Mouse (Mus musculus): ENCODE data around the gene Nav2. TPM values are rescaled to one million over a fixed set of nuclear protein-coding genes. Genes with fewer than 3 reads are reported as not detected.

Nav2 gene
- polyA plus RNA-seq, 1 experiment: 46.2 TPM

DNA sequence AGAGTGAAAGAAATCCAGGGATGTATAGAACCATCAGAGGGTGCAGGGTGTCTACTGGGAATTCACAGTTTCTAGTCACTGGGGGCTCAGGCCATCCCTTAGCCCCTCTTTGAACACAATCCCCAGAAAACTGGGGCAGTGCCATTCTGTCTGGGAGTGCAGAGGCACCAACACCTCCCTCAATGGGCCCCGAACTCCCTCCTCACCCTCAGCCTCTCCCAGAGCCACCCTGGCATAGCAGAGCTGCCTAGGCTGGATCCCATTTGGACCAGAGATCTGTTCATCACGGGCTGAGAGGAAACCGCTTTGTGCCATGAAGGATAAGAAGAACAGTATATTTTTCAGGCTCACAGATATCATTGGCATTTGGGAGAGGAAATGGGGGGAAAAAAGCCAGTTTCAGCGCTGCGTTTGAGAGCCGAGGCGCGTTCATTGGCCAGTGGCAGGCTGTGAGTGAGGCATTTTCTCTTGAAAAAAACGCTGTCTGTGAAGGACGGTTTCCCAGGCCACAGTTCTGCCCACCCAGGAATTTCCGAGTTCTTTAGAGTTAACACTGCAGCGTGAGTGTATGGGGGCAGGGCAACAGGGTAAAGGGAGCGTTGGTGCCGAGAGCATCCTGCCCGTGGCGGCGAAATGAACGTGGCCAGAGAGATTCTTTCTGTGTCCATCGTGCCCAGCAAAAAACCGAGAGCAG lies 211.4 kb downstream of the Nav2 start:
- Histone ChIP-seq H3K4me1 (replicated peaks; ENCODE audit: control insufficient read depth, insufficient read depth, low read length) (no peaks in the 10 kb centered on the region), H3K27me3 (ENCODE audit: control insufficient read depth, insufficient read depth, low read length) (no peaks in the 10 kb centered on the region), H3K36me3 (ENCODE audit: control insufficient read depth, insufficient read depth, low read length) (no peaks in the 10 kb centered on the region), H3K27ac (ENCODE audit: control insufficient read depth, insufficient read depth, low read length) (no peak overlapping the region), H3K4me3 (ENCODE audit: control insufficient read depth, insufficient read depth, low read length) (no peak overlapping the region)
- TF ChIP-seq POLR2A (IDR thresholded peaks at IDR 0.05; ENCODE audit: control insufficient read depth, extremely low read depth, insufficient read depth, low read length, poor library complexity): no peak
- TF ChIP-seq CTCF (IDR thresholded peaks at IDR 0.05; ENCODE audit: borderline replicate concordance, control insufficient read depth, extremely low read depth, insufficient read depth, low read length, poor library complexity): no peak
- DNase-seq: no peak
- WGBS: 38% methylated on average over 20 of the region's 20 CpGs

DNA sequence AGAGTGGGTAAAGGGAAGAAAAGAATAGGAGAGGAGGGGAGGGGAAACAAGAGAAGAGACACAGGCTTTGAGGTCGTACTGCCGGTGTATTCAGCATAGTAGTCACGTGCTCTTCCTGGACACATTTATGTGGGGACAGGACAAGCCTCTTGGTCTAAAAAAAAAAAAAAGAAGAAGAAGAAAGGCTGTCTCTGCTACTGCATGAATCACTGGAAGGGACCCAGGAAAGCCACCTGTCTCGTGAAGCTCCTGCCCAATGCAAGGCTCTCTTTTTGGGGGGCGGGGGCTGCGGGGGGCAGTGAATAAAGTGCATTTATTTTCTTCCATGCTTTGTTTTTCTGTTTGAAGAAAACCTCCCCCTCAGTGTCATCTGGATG lies 212.0 kb downstream of the Nav2 start:
- no peak for DNase-seq
- Histone ChIP-seq H3K27ac (ENCODE audit: control insufficient read depth, insufficient read depth, low read length) (no peak overlapping the region), H3K36me3 (ENCODE audit: control insufficient read depth, insufficient read depth, low read length) (no peaks in the 10 kb centered on the region), H3K4me1 (replicated peaks; ENCODE audit: control insufficient read depth, insufficient read depth, low read length) (no peaks in the 10 kb centered on the region), H3K27me3 (ENCODE audit: control insufficient read depth, insufficient read depth, low read length) (no peaks in the 10 kb centered on the region), H3K4me3 (ENCODE audit: control insufficient read depth, insufficient read depth, low read length) (no peak overlapping the region)
- 22% methylated on average over 6 of the region's 6 CpGs for WGBS
- no peak for TF ChIP-seq POLR2A (IDR thresholded peaks at IDR 0.05; ENCODE audit: control insufficient read depth, extremely low read depth, insufficient read depth, low read length, poor library complexity)

DNA sequence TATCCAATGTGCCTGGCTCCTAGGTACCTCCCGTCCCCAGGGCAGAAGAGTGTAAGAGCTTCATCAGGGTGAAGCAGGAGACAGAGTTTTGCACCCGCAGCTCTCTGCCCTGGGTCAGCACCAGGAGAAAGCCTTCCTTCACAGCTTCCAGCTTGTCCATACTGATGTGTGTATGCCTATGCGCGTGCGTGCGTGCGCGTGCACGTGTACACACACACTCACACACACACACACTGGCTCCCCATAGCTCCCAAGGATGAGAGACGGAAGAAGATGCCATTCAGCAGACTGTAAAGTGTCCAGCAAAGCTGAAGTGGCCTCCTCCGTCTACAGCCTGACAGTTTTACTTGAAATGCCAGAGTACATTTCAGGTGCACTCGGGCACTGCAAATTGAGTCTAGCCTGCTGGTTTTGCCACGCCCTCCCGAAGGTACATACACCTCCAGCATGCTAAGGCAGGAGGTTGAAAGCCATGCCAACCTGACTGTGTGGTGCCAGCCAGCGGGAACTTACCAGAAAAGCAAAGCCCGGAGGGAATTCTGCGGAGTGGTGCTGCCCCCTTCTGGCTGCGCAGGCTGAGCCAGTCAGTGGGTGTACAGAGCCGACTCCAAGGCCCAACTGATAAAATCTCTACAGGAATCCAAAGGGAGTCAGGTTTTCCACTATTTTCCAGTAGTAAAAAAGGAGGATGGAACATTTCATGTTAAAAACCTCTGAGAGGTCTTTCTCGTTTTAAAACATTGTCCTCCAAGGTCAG lies 212.6 kb downstream of the Nav2 start:
- 42% methylated on average over 20 of the region's 20 CpGs for WGBS
- DNase-seq: peak; percentile 77
- Histone ChIP-seq H3K36me3 (ENCODE audit: control insufficient read depth, insufficient read depth, low read length) (no peaks in the 10 kb centered on the region), H3K4me3 (ENCODE audit: control insufficient read depth, insufficient read depth, low read length) (no peak overlapping the region), H3K27ac (ENCODE audit: control insufficient read depth, insufficient read depth, low read length) (no peak overlapping the region), H3K4me1 (replicated peaks; ENCODE audit: control insufficient read depth, insufficient read depth, low read length) (no peaks in the 10 kb centered on the region), H3K27me3 (ENCODE audit: control insufficient read depth, insufficient read depth, low read length) (no peaks in the 10 kb centered on the region)
- peak; percentile 86 for TF ChIP-seq CTCF (IDR thresholded peaks at IDR 0.05; ENCODE audit: borderline replicate concordance, control insufficient read depth, extremely low read depth, insufficient read depth, low read length, poor library complexity)
- no peak for TF ChIP-seq POLR2A (IDR thresholded peaks at IDR 0.05; ENCODE audit: control insufficient read depth, extremely low read depth, insufficient read depth, low read length, poor library complexity)

- Histone ChIP-seq H3K27me3 (ENCODE audit: control insufficient read depth, insufficient read depth, low read length) (no peaks in the 10 kb centered on the region), H3K36me3 (ENCODE audit: control insufficient read depth, insufficient read depth, low read length) (no peaks in the 10 kb centered on the region), H3K4me1 (replicated peaks; ENCODE audit: control insufficient read depth, insufficient read depth, low read length) (no peaks in the 10 kb centered on the region), H3K27ac (ENCODE audit: control insufficient read depth, insufficient read depth, low read length) (no peak overlapping the region), H3K4me3 (ENCODE audit: control insufficient read depth, insufficient read depth, low read length) (no peak overlapping the region)
- TF ChIP-seq CTCF (IDR thresholded peaks at IDR 0.05; ENCODE audit: borderline replicate concordance, control insufficient read depth, extremely low read depth, insufficient read depth, low read length, poor library complexity): no peak
- TF ChIP-seq POLR2A (IDR thresholded peaks at IDR 0.05; ENCODE audit: control insufficient read depth, extremely low read depth, insufficient read depth, low read length, poor library complexity): no peak
- no peak for DNase-seq
- WGBS: 76% methylated on average over 7 of the region's 7 CpGs
Observed at GRCm38 (mm10) chr7:49122498-49122897, 214.0 kb downstream of the Nav2 start.

- peak; percentile 66; the same call in 1 of the 2 replicates for TF ChIP-seq CTCF (IDR thresholded peaks at IDR 0.05; ENCODE audit: borderline replicate concordance, control insufficient read depth, extremely low read depth, insufficient read depth, low read length, poor library complexity)
- no peak for TF ChIP-seq POLR2A (IDR thresholded peaks at IDR 0.05; ENCODE audit: control insufficient read depth, extremely low read depth, insufficient read depth, low read length, poor library complexity)
- Histone ChIP-seq H3K36me3 (ENCODE audit: control insufficient read depth, insufficient read depth, low read length) (no peaks in the 10 kb centered on the region), H3K27me3 (ENCODE audit: control insufficient read depth, insufficient read depth, low read length) (no peaks in the 10 kb centered on the region), H3K4me1 (replicated peaks; ENCODE audit: control insufficient read depth, insufficient read depth, low read length) (no peaks in the 10 kb centered on the region), H3K4me3 (ENCODE audit: control insufficient read depth, insufficient read depth, low read length) (no peak overlapping the region), H3K27ac (ENCODE audit: control insufficient read depth, insufficient read depth, low read length) (no peak overlapping the region)
- 42% methylated on average over 3 of the region's 3 CpGs for WGBS
- peak; percentile 58 for DNase-seq
Observed at GRCm38 (mm10) chr7:49125545-49125944, 217.0 kb downstream of the Nav2 start.

DNA sequence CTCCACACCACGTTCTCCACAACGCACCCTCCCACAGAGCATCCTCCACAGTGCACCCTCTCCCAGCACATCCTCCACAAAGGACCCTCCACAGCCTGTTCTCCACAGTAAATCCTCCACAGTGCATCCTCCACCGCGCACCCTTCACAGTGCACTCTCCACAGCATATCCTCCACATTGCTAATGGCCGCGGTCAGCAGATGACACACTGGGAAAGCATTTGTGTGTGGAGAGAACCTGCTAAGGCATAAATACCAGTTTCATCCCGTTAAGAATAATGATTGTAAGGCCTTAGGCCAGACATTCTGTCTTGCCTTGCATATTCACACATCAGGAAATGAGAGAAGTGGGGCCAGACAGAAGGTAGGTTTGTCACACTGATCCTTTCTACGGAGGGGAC lies 219.7 kb downstream of the Nav2 start:
- WGBS: 92% methylated on average over 8 of the region's 8 CpGs

More for the DNA sequence above, 219.7 kb downstream of the Nav2 start:
- no peak for DNase-seq
- Histone ChIP-seq H3K36me3 (ENCODE audit: control insufficient read depth, insufficient read depth, low read length) (no peaks in the 10 kb centered on the region), H3K4me3 (ENCODE audit: control insufficient read depth, insufficient read depth, low read length) (no peak overlapping the region), H3K4me1 (replicated peaks; ENCODE audit: control insufficient read depth, insufficient read depth, low read length) (no peaks in the 10 kb centered on the region), H3K27me3 (ENCODE audit: control insufficient read depth, insufficient read depth, low read length) (no peaks in the 10 kb centered on the region), H3K27ac (ENCODE audit: control insufficient read depth, insufficient read depth, low read length) (no peak overlapping the region)
- TF ChIP-seq CTCF (IDR thresholded peaks at IDR 0.05; ENCODE audit: borderline replicate concordance, control insufficient read depth, extremely low read depth, insufficient read depth, low read length, poor library complexity) (no peak), POLR2A (IDR thresholded peaks at IDR 0.05; ENCODE audit: control insufficient read depth, extremely low read depth, insufficient read depth, low read length, poor library complexity) (no peak)
